Mouse (Mus musculus) MEL (cell line): ENCODE measurements at regions not wholly inside any gene's neighbourhood (a gene's known extent, or its start where the extent isn't known, plus 50 kb on each side); places are given as distances from the start of the nearest gene placed in this dataset.

Source experiments
- DNase-seq: peaks from one replicate; pipeline ENCODE4 v3.0.0; 2011; ENCODE audit warnings: low read depth, low spot score
- H3K27ac ChIP-seq: 2 replicates; pipeline ENCODE4 v1.5.1; 2012; ENCODE audit warnings: low read depth, mild to moderate bottlenecking, control low read depth, low read length, moderate library complexity; ENCODE audit not compliant: control insufficient read depth
- H3K27me3 ChIP-seq, 2 experiments: fragments of 150-350 bp in 1 of 2; sonication (generic) in 1 of 2; 2 replicates each; pipeline ENCODE4 v1.6.1; 2012; ENCODE audit warnings: low read length in 2 of 2, mild to moderate bottlenecking in 2 of 2, improper control_type of control experiment in 1 of 2, moderate library complexity in 1 of 2; ENCODE audit not compliant: insufficient read depth in 2 of 2, control insufficient read depth in 1 of 2
- H3K36me3 ChIP-seq, 2 experiments: 2 replicates each; pipeline ENCODE4 v1.6.1; 2012 to 2014; ENCODE audit warnings: low read length in 2 of 2, improper control_type of control experiment in 1 of 2, inconsistent platforms in 1 of 2, mild to moderate bottlenecking in 1 of 2; ENCODE audit not compliant: insufficient read depth in 2 of 2, control insufficient read depth in 1 of 2
- H3K4me1 ChIP-seq, 2 experiments: fragments of 150-350 bp in 1 of 2; sonication (generic) in 1 of 2; 2 replicates each; pipeline ENCODE4 v1.6.1; 2012; ENCODE audit warnings: low read length in 2 of 2, improper control_type of control experiment in 1 of 2, mild to moderate bottlenecking in 1 of 2; ENCODE audit not compliant: insufficient read depth in 2 of 2, control insufficient read depth in 1 of 2
- H3K4me3 ChIP-seq, 2 experiments: fragments of 150-350 bp in 1 of 2; sonication (generic) in 1 of 2; 2 replicates each; pipeline ENCODE4 v1.5.1; 2012; ENCODE audit warnings: low read depth in 2 of 2, low read length in 2 of 2, mild to moderate bottlenecking in 2 of 2, moderate library complexity in 2 of 2, control low read depth in 1 of 2, improper control_type of control experiment in 1 of 2; ENCODE audit not compliant: control insufficient read depth in 1 of 2, insufficient read depth in 1 of 2
- H3K79me2 ChIP-seq: 2 replicates; pipeline ENCODE4 v1.6.1; 2012; ENCODE audit warnings: mild to moderate bottlenecking, low read length, moderate library complexity; ENCODE audit not compliant: control insufficient read depth, poor library complexity, insufficient read depth
- H3K9ac ChIP-seq: 2 replicates; pipeline ENCODE4 v1.6.1; 2012; ENCODE audit warnings: low read depth, mild to moderate bottlenecking, control low read depth, low read length, moderate library complexity; ENCODE audit not compliant: control insufficient read depth, poor library complexity, severe bottlenecking
- H3K9me3 ChIP-seq: fragments of 150-350 bp; sonication (generic); replicated peaks from 2 replicates; pipeline ENCODE4 v1.6.1; 2012; ENCODE audit warnings: mild to moderate bottlenecking, low read length, improper control_type of control experiment, moderate library complexity; ENCODE audit not compliant: insufficient read depth
- CHD2 ChIP-seq: IDR thresholded peaks from 2 replicates; pipeline ENCODE4 v1.6.1; 2011; ENCODE audit warnings: low read length, improper control_type of control experiment
- E2F4 ChIP-seq: IDR thresholded peaks from 2 replicates; pipeline ENCODE4 v1.6.1; 2011; ENCODE audit warnings: low read depth, low read length, improper control_type of control experiment, borderline replicate concordance
- EP300 ChIP-seq, 2 experiments: IDR thresholded peaks; 2 replicates each; pipeline ENCODE4 v1.6.1; 2011; ENCODE audit warnings: improper control_type of control experiment in 2 of 2, low read length in 2 of 2, low read depth in 1 of 2, mild to moderate bottlenecking in 1 of 2
- ETS1 ChIP-seq: IDR thresholded peaks from 2 replicates; pipeline ENCODE4 v1.6.1; 2012; ENCODE audit warnings: low read depth, mild to moderate bottlenecking, inconsistent platforms, low read length, improper control_type of control experiment, moderate library complexity
- MAFK ChIP-seq: IDR thresholded peaks from 2 replicates; pipeline ENCODE4 v1.6.1; 2011; ENCODE audit warnings: low read depth, mild to moderate bottlenecking, low read length, improper control_type of control experiment, borderline replicate concordance
- MAX ChIP-seq: IDR thresholded peaks from 2 replicates; pipeline ENCODE4 v1.6.1; 2011; ENCODE audit warnings: low read length, improper control_type of control experiment
- MEF2A ChIP-seq: IDR thresholded peaks from 2 replicates; pipeline ENCODE4 v1.6.1; 2014; ENCODE audit warnings: low read depth, mild to moderate bottlenecking, inconsistent platforms, low read length, improper control_type of control experiment; ENCODE audit not compliant: poor library complexity, insufficient replicate concordance, severe bottlenecking; ENCODE audit errors: extremely low read depth
- MXI1 ChIP-seq: IDR thresholded peaks from 2 replicates; pipeline ENCODE4 v1.6.1; 2011; ENCODE audit warnings: mild to moderate bottlenecking, low read depth, low read length, improper control_type of control experiment
- NELFE ChIP-seq: IDR thresholded peaks from 2 replicates; pipeline ENCODE4 v1.6.1; 2011; ENCODE audit warnings: low read depth, low read length, improper control_type of control experiment
- NRF1 ChIP-seq: IDR thresholded peaks from 2 replicates; pipeline ENCODE4 v1.6.1; 2014; ENCODE audit warnings: low read depth, mild to moderate bottlenecking, inconsistent platforms, low read length, improper control_type of control experiment, moderate library complexity; ENCODE audit not compliant: poor library complexity, insufficient read depth, severe bottlenecking
- POLR2A ChIP-seq, 2 experiments: IDR thresholded peaks; 2 replicates each; pipeline ENCODE4 v1.6.1; 2011 to 2012; ENCODE audit warnings: low read length in 2 of 2, mild to moderate bottlenecking in 2 of 2, control low read depth in 1 of 2, improper control_type of control experiment in 1 of 2, low read depth in 1 of 2, moderate library complexity in 1 of 2; ENCODE audit not compliant: control insufficient read depth in 1 of 2, insufficient read depth in 1 of 2, poor library complexity in 1 of 2
- POLR2AphosphoS5 ChIP-seq: IDR thresholded peaks from 2 replicates; pipeline ENCODE4 v1.6.1; 2012; ENCODE audit warnings: low read depth, borderline replicate concordance, mild to moderate bottlenecking, inconsistent platforms, low read length, moderate library complexity, mixed read lengths
- RAD21 ChIP-seq: IDR thresholded peaks from 2 replicates; pipeline ENCODE4 v1.6.1; 2011; ENCODE audit warnings: mild to moderate bottlenecking, low read depth, low read length, improper control_type of control experiment
- RCOR1 ChIP-seq: IDR thresholded peaks from 2 replicates; pipeline ENCODE4 v1.6.1; 2012; ENCODE audit warnings: low read depth, mild to moderate bottlenecking, inconsistent platforms, low read length, improper control_type of control experiment
- SIN3A ChIP-seq: IDR thresholded peaks from 2 replicates; pipeline ENCODE4 v1.6.1; 2012; ENCODE audit warnings: low read length, improper control_type of control experiment, inconsistent platforms
- USF2 ChIP-seq, 2 experiments: IDR thresholded peaks; 2 replicates each; pipeline ENCODE4 v1.6.1; 2011 to 2012; ENCODE audit warnings: improper control_type of control experiment in 2 of 2, low read length in 2 of 2, borderline replicate concordance in 1 of 2, inconsistent platforms in 1 of 2, low read depth in 1 of 2, mild to moderate bottlenecking in 1 of 2; ENCODE audit not compliant: insufficient read depth in 1 of 2
- ZC3H11A ChIP-seq: IDR thresholded peaks from 2 replicates; pipeline ENCODE4 v1.6.1; 2012; ENCODE audit warnings: low read depth, mild to moderate bottlenecking, inconsistent platforms, low read length, improper control_type of control experiment
- ZMIZ1 ChIP-seq: IDR thresholded peaks from 2 replicates; pipeline ENCODE4 v1.6.1; 2012; ENCODE audit warnings: low read depth, mild to moderate bottlenecking, inconsistent platforms, low read length, improper control_type of control experiment, moderate library complexity

DNA sequence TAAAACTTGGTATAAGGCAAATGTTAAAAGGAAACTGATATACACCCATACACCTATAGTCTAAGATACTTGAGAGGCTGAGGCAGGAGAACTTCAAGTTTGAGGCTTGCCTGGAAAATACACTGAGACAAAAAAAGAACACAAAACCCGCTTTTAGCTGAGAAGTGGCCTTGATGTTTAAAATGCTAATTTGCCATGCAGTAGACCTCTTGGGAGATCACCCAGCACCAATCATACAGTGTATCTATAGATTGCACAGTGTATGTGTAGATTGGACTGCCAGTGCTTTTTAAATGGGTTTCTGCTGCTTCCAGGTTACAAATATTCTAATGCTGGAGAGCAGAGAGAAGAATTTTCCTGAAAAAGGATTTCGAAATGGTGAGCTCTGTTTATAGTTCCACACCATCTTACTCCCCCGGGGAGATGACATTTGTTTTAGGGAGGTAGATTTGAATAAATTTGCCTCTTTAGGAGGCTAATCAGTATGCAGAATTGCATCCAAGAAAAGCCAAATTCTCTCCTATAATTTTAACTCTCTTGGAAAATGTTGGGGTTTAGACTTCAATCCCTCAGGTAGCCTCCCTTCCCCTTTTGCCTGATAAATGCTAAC is 194.0 kb downstream of the Otol1 start:
- no peak overlapping the region for H3K27ac ChIP-seq
- H3K79me2 ChIP-seq: no peaks in the 10 kb centered on the region
- H3K4me3 ChIP-seq: no peak overlapping the region
- no peak for DNase-seq
- H3K36me3 ChIP-seq: no peaks in the 10 kb centered on the region
- no peak overlapping the region for H3K9ac ChIP-seq
- H3K27me3 ChIP-seq: no peaks in the 10 kb centered on the region
- no peaks in the 10 kb centered on the region for H3K9me3 ChIP-seq
- TF ChIP-seq RAD21 (no peak), EP300 (IDR thresholded peaks at IDR 0.05; ENCODE audit: low read depth in 1 of 2, low read length in 2 of 2) (no peak), ZMIZ1 (no peak), MXI1 (no peak), MEF2A (no peak)
- H3K4me1 ChIP-seq: no peaks in the 10 kb centered on the region

DNA sequence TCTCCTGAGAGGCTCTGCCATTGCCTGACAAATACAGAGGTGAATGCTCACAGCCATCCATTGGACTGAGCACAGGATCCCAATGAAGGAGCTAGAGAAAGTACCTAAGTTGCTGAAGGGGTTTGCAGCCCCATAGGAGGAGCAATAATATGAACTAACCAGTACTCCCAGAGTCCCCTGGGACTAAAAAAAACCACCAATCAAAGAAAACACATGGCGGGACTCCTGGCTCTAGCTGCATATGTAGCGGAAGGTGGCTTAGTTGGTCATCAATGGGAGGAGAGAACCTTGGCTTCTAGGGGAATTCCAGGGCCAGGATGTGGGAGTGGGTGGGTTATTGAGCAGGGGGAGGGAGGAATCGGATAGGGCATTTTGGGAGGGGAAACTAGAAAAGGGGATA is 207.8 kb downstream of the Otol1 start:
- Histone ChIP-seq H3K9ac (no peak overlapping the region), H3K4me3 (no peak overlapping the region), H3K27ac (no peak overlapping the region), H3K27me3 (no peaks in the 10 kb centered on the region), H3K36me3 (no peaks in the 10 kb centered on the region), H3K79me2 (no peaks in the 10 kb centered on the region), H3K4me1 (no peaks in the 10 kb centered on the region), H3K9me3 (no peaks in the 10 kb centered on the region)
- TF ChIP-seq MAX (no peak), CHD2 (no peak)
- no peak for DNase-seq

DNA sequence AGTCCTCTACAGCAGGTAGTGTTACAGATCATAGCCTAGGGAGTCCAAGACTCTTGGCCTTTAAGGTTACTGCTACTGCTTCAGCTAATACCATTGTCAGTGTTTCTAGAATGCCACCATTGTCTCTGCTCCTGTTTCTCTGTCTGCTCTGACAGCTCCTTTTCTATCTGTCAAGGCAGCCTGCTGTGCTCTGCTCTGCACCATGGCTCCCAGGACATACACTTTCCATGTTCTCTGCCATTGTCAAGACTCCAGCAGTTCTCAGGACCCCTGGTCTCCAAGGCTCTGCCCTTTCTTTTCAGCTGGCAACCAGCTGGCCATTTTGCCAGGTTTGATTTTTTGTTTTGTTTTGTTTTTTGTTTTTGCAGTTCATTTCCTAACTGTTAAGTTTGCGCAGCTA is 208.7 kb downstream of the Otol1 start:
- Histone ChIP-seq H3K79me2 (no peaks in the 10 kb centered on the region), H3K27ac (no peak overlapping the region), H3K4me3 (no peak overlapping the region), H3K36me3 (no peaks in the 10 kb centered on the region), H3K4me1 (no peaks in the 10 kb centered on the region), H3K9ac (no peak overlapping the region), H3K27me3 (no peaks in the 10 kb centered on the region), H3K9me3 (no peaks in the 10 kb centered on the region)
- no peak for TF ChIP-seq RAD21
- no peak for TF ChIP-seq E2F4
- no peak for TF ChIP-seq NELFE
- TF ChIP-seq ETS1: no peak
- TF ChIP-seq ZC3H11A: no peak
- TF ChIP-seq POLR2AphosphoS5: no peak
- TF ChIP-seq SIN3A: no peak
- no peak for TF ChIP-seq USF2 (IDR thresholded peaks at IDR 0.05; ENCODE audit: borderline replicate concordance in 1 of 2, insufficient read depth in 1 of 2, low read depth in 1 of 2, low read length in 2 of 2)
- TF ChIP-seq RCOR1: no peak
- no peak for TF ChIP-seq NRF1
- TF ChIP-seq MAFK: no peak
- TF ChIP-seq CHD2: no peak
- TF ChIP-seq POLR2A (IDR thresholded peaks at IDR 0.05; ENCODE audit: control insufficient read depth in 1 of 2, insufficient read depth in 1 of 2, low read depth in 1 of 2, low read length in 2 of 2, poor library complexity in 1 of 2): no peak
- DNase-seq: no peak
